In genomic region chr4:145300210-145300927, GRCm38 (mm10) we compare ENCODE assay signal across 11 mouse cellular contexts. TPM values are rescaled to one million over a fixed set of nuclear protein-coding genes. Genes with fewer than 3 reads are reported as not detected.
DNase-seq lines count a peak whose midpoint lies in the region; ATAC-seq and TF ChIP-seq lines count a peak whose summit lies in the region.
"Had no signal": no experiment of that assay in that cellular context is flagged by ENCODE, and none has a peak within 500 bp of the region (broad histone marks: within the 10 kb centered on the region; RNA-seq: fewer than 3 reads in every experiment).

No protein-coding gene starts in this region.

- peak; percentile 37 for DNase-seq in lung, postnatal 25 days (ENCODE audit: low spot score)
- DNase-seq in splenic B cell, adult 2 months (ENCODE audit: low read depth, low spot score) = peak; percentile 91
- DNase-seq in frontal cortex, adult 2 months (ENCODE audit: extremely low spot score in 1 of 2, low spot score in 1 of 2) = no peak
- DNase-seq in gastrocnemius, adult 8-10 months (ENCODE audit: low spot score in 2 of 2) = no peak
- DNase-seq: cerebellum, postnatal 14 days had no signal

- no peaks in the 10 kb centered on the region for H3K27me3 ChIP-seq in splenic B cell, adult 2 months (ENCODE audit: control insufficient read depth, insufficient read depth, low read length, poor library complexity, severe bottlenecking)
- H3K27me3 ChIP-seq in forebrain, embryonic 12.5 days = no peaks in the 10 kb centered on the region
- H3K27me3 ChIP-seq: hindbrain, embryonic 15.5 days; midbrain, embryonic 15.5 days had no signal

- TF ChIP-seq POLR2A in bone marrow macrophage, adult 2 months (IDR thresholded peaks at IDR 0.05; ENCODE audit: borderline replicate concordance, low read depth, low read length) = no peak

- no peaks in the 10 kb centered on the region for H3K9me3 ChIP-seq in forebrain, embryonic 12.5 days
- H3K9me3 ChIP-seq: hindbrain, embryonic 15.5 days; midbrain, embryonic 15.5 days had no signal

- 70% methylated on average over 11 of the region's 12 CpGs for WGBS in forebrain, embryonic 12.5 days

- TF ChIP-seq CTCF in bone marrow macrophage, adult 2 months (IDR thresholded peaks at IDR 0.05; ENCODE audit: low read depth, low read length) = no peak

- peak overlapping the region; percentile 7; the same call in 1 of the 2 replicates for H3K27ac ChIP-seq in bone marrow macrophage, adult 2 months (ENCODE audit: insufficient read depth, low read depth, low read length)
- no peak overlapping the region for H3K27ac ChIP-seq in forebrain, embryonic 12.5 days
- H3K27ac ChIP-seq: hindbrain, embryonic 15.5 days; midbrain, embryonic 15.5 days had no signal

- H3K4me3 ChIP-seq in bone marrow macrophage, adult 2 months (ENCODE audit: insufficient read depth, low read length) = peak overlapping the region; percentile 22
- no peak overlapping the region for H3K4me3 ChIP-seq in forebrain, embryonic 12.5 days (replicated peaks)
- H3K4me3 ChIP-seq: hindbrain, embryonic 15.5 days; midbrain, embryonic 15.5 days had no signal

- no peaks in the 10 kb centered on the region for H3K36me3 ChIP-seq in splenic B cell, adult 2 months (ENCODE audit: control insufficient read depth, insufficient read depth, low read length, poor library complexity, severe bottlenecking)
- no peaks in the 10 kb centered on the region for H3K36me3 ChIP-seq in forebrain, embryonic 12.5 days (replicated peaks)
- H3K36me3 ChIP-seq: hindbrain, embryonic 15.5 days; midbrain, embryonic 15.5 days had no signal

- no peak overlapping the region for H3K9ac ChIP-seq in forebrain, embryonic 12.5 days
- H3K9ac ChIP-seq: hindbrain, embryonic 15.5 days; midbrain, embryonic 15.5 days had no signal

- no peak overlapping the region for H3K4me2 ChIP-seq in forebrain, embryonic 12.5 days
- H3K4me2 ChIP-seq: hindbrain, embryonic 15.5 days; midbrain, embryonic 15.5 days had no signal

- peak; percentile 69 for ATAC-seq in CD4-positive, CD25-positive, alpha-beta regulatory T cell, adult 4 months
- no peak for ATAC-seq in forebrain, embryonic 12.5 days (ENCODE audit: low FRiP score)
- ATAC-seq: midbrain, embryonic 15.5 days had no signal

- H3K4me1 ChIP-seq in bone marrow macrophage, adult 2 months (ENCODE audit: control insufficient read depth, insufficient read depth, low read length) = peaks cover 10% of the 10 kb centered on the region
- H3K4me1 ChIP-seq in forebrain, embryonic 12.5 days = no peaks in the 10 kb centered on the region
- H3K4me1 ChIP-seq: hindbrain, embryonic 15.5 days; midbrain, embryonic 15.5 days had no signal

RNA-seq across cellular contexts. Expression of gene Tnfrsf8, which starts 14.6 kb away (rescaled TPM):
- polyA plus RNA-seq in CD4-positive, CD25-positive, alpha-beta regulatory T cell, adult 4 months (2017; shearing (Covaris generic)) = 10 to 100 TPM; 11.5 to 26.5 TPM
- polyA plus RNA-seq in bone marrow macrophage, adult 2 months (2012; ENCODE audit: insufficient read depth, insufficient read length, missing spikeins) = 0.39 and 1.1 TPM in 2 replicates
- 2.7 and 3.2 TPM in 2 replicates for polyA plus RNA-seq in frontal cortex, adult 2 months (2012; rRNA removed)
- total RNA-seq in gastrocnemius, adult 8-10 months (2022) = under 1 TPM in 2 of 4 experiments, not detected in 2; 0.09 to 0.11 TPM
- polyA plus RNA-seq in forebrain, embryonic 12.5 days (2016; fragmentation: Nextera tagmentation; extraction: Ambion mirVana) = 0.10 and 0.21 TPM in 2 replicates
- total RNA-seq: gastrocnemius, adult 18-20 months had no signal

RNA-seq across cellular contexts. Expression of gene Tnfrsf1b, which starts 53.7 kb away (rescaled TPM):
- polyA plus RNA-seq in CD4-positive, CD25-positive, alpha-beta regulatory T cell, adult 4 months (2017; shearing (Covaris generic)) = 100 to 1,000 TPM; 115 to 174 TPM
- 181 and 222 TPM in 2 replicates for polyA plus RNA-seq in bone marrow macrophage, adult 2 months (2012; ENCODE audit: insufficient read depth, insufficient read length, missing spikeins)
- 3.0 TPM in 2 replicates for polyA plus RNA-seq in frontal cortex, adult 2 months (2012; rRNA removed)
- 1 to 10 TPM; 1.4 to 1.8 (median 1.6) TPM for total RNA-seq in gastrocnemius, adult 8-10 months (2022)
- 1.3 and 1.6 TPM in 2 replicates for polyA plus RNA-seq in forebrain, embryonic 12.5 days (2016; fragmentation: Nextera tagmentation; extraction: Ambion mirVana)

Comparison
In these comparisons a context has a peak if more than half of its experiments do, and no peak if none do; other contexts are left out.
1. DNase-seq: peak in lung, postnatal 25 days (single experiment) and splenic B cell, adult 2 months (single experiment); none in frontal cortex, adult 2 months (0 of 2) and gastrocnemius, adult 8-10 months (0 of 2).
2. RNA of gene Tnfrsf1b, which starts 53.7 kb away (polyA plus RNA-seq): 181 to 222 TPM in bone marrow macrophage, adult 2 months and 115 to 174 TPM in CD4-positive, CD25-positive, alpha-beta regulatory T cell, adult 4 months; 3.0 TPM in frontal cortex, adult 2 months and 1.3 to 1.6 TPM in forebrain, embryonic 12.5 days; every median in the first group is over 10 times any median in the second.